Mouse (Mus musculus): ENCODE measurements around the gene A130010J15Rik. TPM values are rescaled to one million over a fixed set of nuclear protein-coding genes. Genes with fewer than 3 reads are reported as not detected.
A peak's percentile ranks its signal among the peaks of the same experiment; 100 is the strongest.

The A130010J15Rik gene
- total and polyA plus RNA-seq, 3 experiments: 9.1 to 22.4 (median 18.6) TPM

DNA sequence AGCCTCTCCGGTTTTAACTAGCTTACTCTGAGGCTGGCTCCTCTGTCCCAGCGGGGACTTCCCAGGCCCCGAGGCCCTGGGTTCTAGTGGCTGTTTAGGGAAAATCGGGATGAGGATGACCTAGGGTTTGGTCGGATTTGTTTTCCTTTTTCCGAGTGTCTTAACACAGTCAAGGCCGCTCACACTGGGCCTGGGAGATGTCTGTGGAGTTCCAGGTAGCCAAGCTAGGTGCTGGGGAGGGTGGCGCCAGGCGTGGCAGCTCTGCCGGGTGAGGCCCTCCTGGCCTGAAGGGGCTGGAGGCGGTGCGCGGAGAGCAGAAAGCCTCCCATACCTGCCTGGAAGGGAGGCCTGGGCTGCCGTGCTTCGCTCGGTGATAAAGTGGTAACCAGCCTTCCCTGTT is 14.3 kb upstream of the A130010J15Rik start:
- Histone ChIP-seq H3K27me3 (replicated peaks) (peaks cover 2% of the 10 kb centered on the region), H3K27ac (ENCODE audit: insufficient read depth, low read depth) (no peak overlapping the region), H3K9me3 (replicated peaks; ENCODE audit: low read length) (no peaks in the 10 kb centered on the region), H3K36me3 (replicated peaks in 1 of 2; ENCODE audit: control insufficient read depth in 1 of 2, insufficient read depth in 1 of 2, low read length in 1 of 2) (no peaks in the 10 kb centered on the region), H3K9ac (ENCODE audit: insufficient read depth, low read depth) (no peak overlapping the region), H3K4me3 (replicated peaks in 1 of 3; ENCODE audit: low read depth in 2 of 3, low read length in 2 of 3, poor library complexity in 1 of 3) (peak overlapping the region in 1 of 3 experiments; percentile 2), H3K4me1 (ENCODE audit: control insufficient read depth in 1 of 2, insufficient read depth in 2 of 2) (peaks cover 13 to 16% of the 10 kb centered on the region in 2 experiments; a peak in 3 of 4 replicates), H3K79me2 (replicated peaks; ENCODE audit: control insufficient read depth, extremely low read depth, insufficient read depth, poor library complexity, severe bottlenecking) (no peaks in the 10 kb centered on the region), H3K4me2 (ENCODE audit: insufficient read depth, low read depth, poor library complexity, severe bottlenecking) (no peak overlapping the region)
- no peak for DNase-seq (ENCODE audit: extremely low read depth)
- in situ Hi-C loops (cut with MboI; ENCODE audit: low pct_ligation_motif_present, low pct_unique_long_range_greater_than_20kb, low sequenced_read_pairs) (no loop called here), dilution Hi-C loops (cut with MboI; ENCODE audit: extremely low pct_ligation_motif_present, extremely low pct_unique_long_range_greater_than_20kb, low sequenced_read_pairs) (no loop called here)
- TF ChIP-seq RAD21 (IDR thresholded peaks at IDR 0.05; ENCODE audit: low read depth, low read length) (no peak), MAX (IDR thresholded peaks at IDR 0.05; ENCODE audit: low read length) (no peak), MEF2A (IDR thresholded peaks at IDR 0.05; ENCODE audit: borderline replicate concordance, low read depth, low read length) (no peak), ZKSCAN1 (IDR thresholded peaks at IDR 0.05; ENCODE audit: borderline replicate concordance, low read depth, low read length) (no peak), GABPA (IDR thresholded peaks at IDR 0.05; ENCODE audit: insufficient replicate concordance, low read depth, low read length) (no peak)

DNA sequence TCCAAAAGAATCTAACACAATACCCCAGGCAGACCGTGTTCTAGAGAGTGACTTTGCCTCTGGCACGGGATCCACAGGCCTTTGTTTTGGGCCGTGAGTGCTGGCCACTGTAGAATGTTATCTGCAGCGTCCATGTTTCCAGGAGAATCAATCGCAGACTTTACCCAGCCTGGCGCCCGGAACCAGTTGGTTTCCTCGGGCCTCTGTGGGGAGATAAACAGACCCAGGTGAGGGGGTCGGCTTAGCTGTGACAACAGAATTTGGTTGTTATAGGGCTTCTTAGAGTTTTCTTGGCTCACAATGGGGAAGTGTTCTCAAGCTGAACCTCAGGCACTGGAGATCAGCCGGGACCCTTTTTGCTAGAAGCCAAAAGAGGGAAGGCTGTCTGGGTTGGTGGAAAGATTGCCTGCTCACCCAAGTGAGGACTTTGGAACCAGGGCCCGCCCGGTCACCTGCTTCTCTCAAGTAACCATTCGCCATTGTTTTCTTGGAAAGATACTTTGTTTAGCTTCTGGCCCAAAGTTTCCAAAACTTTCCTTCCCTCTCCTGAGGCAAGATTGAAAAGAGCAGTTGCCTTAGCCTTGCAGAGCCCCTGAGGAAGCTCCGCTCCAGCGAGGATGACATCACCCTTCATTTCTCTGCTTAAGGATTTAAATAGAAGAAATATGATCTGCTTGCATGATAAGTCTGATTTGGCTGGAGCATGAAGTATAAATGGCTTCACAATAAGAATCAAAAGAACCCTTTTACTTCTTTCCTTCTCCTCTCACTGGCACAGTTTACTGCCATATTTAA is 11.3 kb upstream of the A130010J15Rik start:
- Histone ChIP-seq H3K27me3 (replicated peaks) (peaks cover 2% of the 10 kb centered on the region), H3K36me3 (replicated peaks in 1 of 2; ENCODE audit: control insufficient read depth in 1 of 2, insufficient read depth in 1 of 2, low read length in 1 of 2) (no peaks in the 10 kb centered on the region), H3K4me1 (ENCODE audit: control insufficient read depth in 1 of 2, insufficient read depth in 2 of 2) (peaks cover 22 to 33% of the 10 kb centered on the region in 2 experiments; a peak in 3 of 4 replicates), H3K9ac (ENCODE audit: insufficient read depth, low read depth) (no peak overlapping the region), H3K4me3 (replicated peaks in 1 of 3; ENCODE audit: low read depth in 2 of 3, low read length in 2 of 3, poor library complexity in 1 of 3) (no peak overlapping the region), H3K27ac (ENCODE audit: insufficient read depth, low read depth) (no peak overlapping the region), H3K4me2 (ENCODE audit: insufficient read depth, low read depth, poor library complexity, severe bottlenecking) (no peak overlapping the region), H3K9me3 (replicated peaks; ENCODE audit: low read length) (no peaks in the 10 kb centered on the region), H3K79me2 (replicated peaks; ENCODE audit: control insufficient read depth, extremely low read depth, insufficient read depth, poor library complexity, severe bottlenecking) (no peaks in the 10 kb centered on the region)
- TF ChIP-seq CHD2 (IDR thresholded peaks at IDR 0.05; ENCODE audit: low read length) (no peak), MAX (IDR thresholded peaks at IDR 0.05; ENCODE audit: low read length) (no peak), RCOR1 (conservative IDR thresholded peaks at IDR 0.05; ENCODE audit: low read depth, low read length) (no peak), MXI1 (IDR thresholded peaks at IDR 0.05; ENCODE audit: low read depth, low read length) (no peak), NRF1 (IDR thresholded peaks at IDR 0.05; ENCODE audit: low read depth, low read length) (no peak), SIN3A (IDR thresholded peaks at IDR 0.05; ENCODE audit: low read length) (no peak), CTCF (conservative IDR thresholded peaks at IDR 0.05 in 1 of 2, IDR thresholded peaks at IDR 0.05 in 1 of 2; ENCODE audit: low read depth in 2 of 2, low read length in 2 of 2) (no peak), NELFE (IDR thresholded peaks at IDR 0.05; ENCODE audit: low read depth, low read length) (no peak), E2F4 (IDR thresholded peaks at IDR 0.05; ENCODE audit: insufficient replicate concordance, low read depth, low read length) (no peak), PAX5 (IDR thresholded peaks at IDR 0.05; ENCODE audit: low read length) (no peak), JUND (conservative IDR thresholded peaks at IDR 0.05; ENCODE audit: low read depth, low read length) (no peak)
- dilution Hi-C loops (cut with MboI; ENCODE audit: extremely low pct_ligation_motif_present, extremely low pct_unique_long_range_greater_than_20kb, low sequenced_read_pairs): no loop called here
- no peak for DNase-seq (ENCODE audit: extremely low read depth)
- in situ Hi-C loops (cut with MboI; ENCODE audit: low pct_ligation_motif_present, low pct_unique_long_range_greater_than_20kb, low sequenced_read_pairs): no loop called here

Data from CH12.LX (cell line).